Mouse (Mus musculus) cerebellum, adult 18-20 months (tissue): ENCODE measurements at regions not wholly inside any gene's neighbourhood (a gene's known extent, or its start where the extent isn't known, plus 50 kb on each side); places are given as distances from the start of the nearest gene placed in this dataset.
A peak's percentile ranks its signal among the peaks of the same experiment; 100 is the strongest.

ENCODE experiments used
- DNase-seq, 2 experiments: peaks; one replicate each; pipeline ENCODE4 v3.0.0; 2021

- DNase-seq = peak; percentile 84 to 94
These were observed 280.9 kb upstream of the Gm9972 start for GRCm38 (mm10) chr11:42754481-42755272.

GRCm38 (mm10) chr11:42755415-42755814 is 280.1 kb upstream of the Gm9972 start:
- peak; percentile 94 for DNase-seq

- DNase-seq = no peak
These were observed 270.3 kb upstream of the Gm9972 start for GRCm38 (mm10) chr11:42765213-42765612.

DNA sequence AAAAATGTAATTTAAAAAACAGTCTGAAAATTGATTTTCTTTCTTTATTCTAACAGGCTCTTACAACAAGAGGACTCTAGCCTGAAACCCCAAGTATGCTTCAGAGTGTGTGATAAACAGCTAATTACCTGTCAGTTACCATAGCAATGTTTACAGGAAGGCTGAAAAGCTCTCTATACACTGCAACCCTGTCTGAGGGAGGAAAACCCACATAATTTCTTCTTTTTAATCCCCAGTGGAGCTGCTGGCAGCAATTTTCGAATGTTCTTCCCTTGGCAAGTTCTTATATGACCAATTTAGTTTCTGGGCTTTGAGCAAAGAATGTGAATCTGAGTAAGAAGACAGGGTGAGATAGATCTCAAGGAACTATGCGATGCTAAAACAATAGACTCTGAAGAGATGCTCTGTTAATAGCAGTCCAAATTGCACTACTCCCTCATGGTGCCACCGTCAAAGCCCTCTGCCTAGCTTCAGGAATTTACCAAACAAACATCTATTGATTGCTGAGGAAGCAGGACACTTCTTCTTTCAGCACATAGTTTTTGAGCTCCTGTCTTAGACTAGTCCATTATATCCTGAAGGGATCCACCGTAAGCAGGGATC is 260.4 kb upstream of the Gm9972 start:
- DNase-seq = no peak

DNA sequence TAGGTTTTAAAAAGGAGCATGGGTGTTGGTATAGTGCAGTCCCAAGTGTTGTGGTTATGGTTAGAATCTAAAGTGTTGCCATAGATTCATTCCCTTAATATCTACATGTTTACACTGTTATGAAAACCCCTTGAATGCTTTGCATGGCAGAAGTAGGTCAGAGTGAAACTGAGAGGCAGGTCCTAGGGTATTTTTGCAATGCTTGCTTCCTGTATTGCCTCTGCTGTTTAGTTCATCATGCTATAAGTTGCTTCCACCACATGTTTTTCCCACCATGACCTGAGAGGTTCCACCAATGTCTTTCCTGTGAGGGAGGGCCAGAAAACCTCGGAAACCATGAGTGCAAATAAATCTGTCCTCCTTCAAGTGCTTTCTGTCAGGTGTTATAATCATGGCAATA is 224.1 kb upstream of the Gm9972 start:
- DNase-seq = no peak

GRCm38 (mm10) chr11:42815753-42816152 is 219.8 kb upstream of the Gm9972 start:
- DNase-seq = no peak

GRCm38 (mm10) chr11:42822835-42823234 is 212.7 kb upstream of the Gm9972 start:
- no peak for DNase-seq

DNA sequence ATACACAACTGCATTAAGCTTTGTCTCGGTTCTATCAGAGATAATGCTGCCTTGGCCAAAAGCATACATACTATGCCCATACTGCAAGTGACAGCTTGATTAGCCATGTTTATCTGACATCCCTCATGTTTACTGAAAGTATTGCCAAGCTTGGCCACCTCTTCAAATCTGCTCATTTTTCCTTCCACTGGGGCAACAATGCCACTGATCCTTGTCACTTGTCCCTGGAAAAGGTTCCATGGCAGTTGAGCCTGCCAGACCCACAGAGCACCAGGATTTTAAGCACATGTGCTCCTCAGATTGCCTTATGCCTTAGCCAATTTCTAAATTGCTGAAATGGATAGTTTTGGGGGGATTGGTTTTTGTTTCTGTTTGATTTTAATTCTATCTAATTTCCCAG is 189.8 kb upstream of the Gm9972 start:
- DNase-seq = peak; percentile 46 to 61

- no peak for DNase-seq
These were observed 181.1 kb upstream of the Gm9972 start for GRCm38 (mm10) chr11:42854411-42854810.

DNA sequence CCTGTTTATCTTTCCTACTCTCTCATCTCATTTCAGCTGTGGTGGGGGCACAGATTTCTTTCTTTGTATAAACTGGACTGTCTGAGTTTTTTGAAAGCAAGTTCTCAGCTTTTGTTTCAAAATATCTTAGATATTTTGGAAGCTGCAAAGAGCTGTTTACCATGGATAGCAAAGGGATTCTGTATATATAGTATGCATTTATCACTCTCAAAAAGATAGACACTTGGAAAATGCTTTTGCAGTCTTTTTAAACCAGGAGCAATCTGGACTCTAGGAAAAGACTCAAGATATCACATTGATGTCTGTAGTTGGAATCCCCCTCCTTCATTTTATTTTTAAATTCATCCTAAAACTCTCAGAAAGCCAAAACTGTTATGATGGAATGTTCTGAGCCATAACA is 177.9 kb upstream of the Gm9972 start:
- DNase-seq = no peak

GRCm38 (mm10) chr11:42874056-42874455 is 161.5 kb upstream of the Gm9972 start:
- no peak for DNase-seq

- DNase-seq = no peak
These were observed 135.5 kb upstream of the Gm9972 start for GRCm38 (mm10) chr11:42900024-42900423.

DNA sequence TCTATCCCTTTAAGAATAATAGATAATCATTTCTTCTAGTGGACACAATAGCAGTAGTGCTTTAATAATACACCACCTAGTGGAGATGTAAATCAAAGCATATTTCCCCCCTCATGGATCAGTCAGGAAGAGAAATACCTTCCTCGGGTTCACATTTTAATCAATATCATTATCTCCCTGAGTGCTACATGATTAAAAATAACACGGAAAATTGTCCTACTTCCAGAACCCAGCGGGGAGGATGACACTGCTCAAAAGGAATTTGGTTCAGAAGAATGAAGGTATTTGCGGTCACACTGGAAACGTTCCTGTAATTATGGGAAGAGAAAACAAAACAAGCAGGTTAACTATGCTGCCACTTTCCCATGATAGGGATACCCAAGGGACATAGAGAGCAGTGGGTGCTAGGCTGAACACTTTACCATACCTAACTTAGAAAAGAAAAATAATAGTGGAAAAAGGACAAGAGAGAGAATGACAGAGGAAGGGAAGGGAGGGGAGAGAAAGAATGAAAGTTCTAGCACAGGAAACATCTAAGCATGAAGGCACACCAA is 132.0 kb upstream of the Gm9972 start:
- peak; percentile 77 to 78 for DNase-seq

- no peak for DNase-seq
These were observed 130.0 kb upstream of the Gm9972 start for GRCm38 (mm10) chr11:42905561-42905960.

DNA sequence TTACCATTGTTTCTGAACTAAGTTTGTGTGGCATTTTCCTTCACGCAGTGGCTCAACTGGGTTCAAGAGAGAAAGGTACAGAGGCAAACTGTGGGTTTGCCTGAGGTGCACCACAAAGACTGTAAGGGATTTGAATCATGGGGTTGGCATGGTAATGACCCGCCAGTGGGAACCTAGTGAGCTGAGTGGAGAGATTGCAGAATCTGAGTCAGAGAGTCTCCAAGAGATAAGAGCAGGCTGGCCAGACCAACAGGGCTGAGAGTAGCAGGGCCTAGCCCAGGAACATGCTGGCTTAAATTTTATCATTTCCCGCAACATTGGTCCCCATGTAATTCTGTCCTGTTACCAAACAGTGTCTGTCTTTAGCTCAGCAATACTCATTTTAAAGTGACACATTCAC is 129.5 kb upstream of the Gm9972 start:
- no peak for DNase-seq

- DNase-seq = peak; percentile 70 to 72
These were observed 118.9 kb upstream of the Gm9972 start for GRCm38 (mm10) chr11:42916421-42917181.

- no peak for DNase-seq
These were observed 116.3 kb upstream of the Gm9972 start for GRCm38 (mm10) chr11:42919221-42919620.

DNA sequence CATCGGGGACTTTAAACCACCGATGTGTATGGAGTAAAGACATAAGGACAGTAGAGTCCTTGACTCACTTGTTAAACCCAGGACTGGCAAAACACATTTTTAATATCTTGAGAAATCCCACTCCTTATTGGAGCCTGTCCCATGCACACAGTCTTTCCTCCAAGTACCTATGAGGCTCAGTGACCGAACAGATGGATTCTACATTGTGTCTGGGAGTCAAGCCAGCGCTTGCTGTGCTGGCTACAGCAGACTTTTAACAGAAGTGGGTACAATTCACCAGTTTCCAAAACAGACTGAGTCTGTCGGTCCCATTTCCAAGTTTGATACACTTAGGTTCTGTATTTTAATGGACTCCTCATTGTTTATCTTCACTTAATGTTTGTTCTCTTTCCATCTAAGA is 108.4 kb upstream of the Gm9972 start:
- DNase-seq = peak; percentile 92 to 94

DNA sequence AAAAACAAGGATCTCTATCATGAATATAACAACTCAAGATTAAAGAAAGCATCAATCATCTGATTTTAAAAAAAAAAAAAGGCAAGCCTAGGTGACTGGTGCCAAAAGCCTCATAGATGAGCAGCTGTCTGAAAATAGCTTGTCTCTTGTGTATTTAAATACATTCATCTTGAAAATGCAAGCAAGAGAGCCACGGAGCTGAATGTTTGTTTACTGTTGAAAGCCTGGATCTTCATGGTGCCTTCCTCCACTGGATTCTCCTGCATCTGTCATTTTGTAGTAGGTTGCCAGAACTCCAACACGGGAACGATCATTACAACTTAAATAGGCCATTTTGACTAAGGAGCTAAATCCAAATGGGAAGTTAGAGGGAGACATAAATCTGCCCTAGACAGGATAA is 106.6 kb upstream of the Gm9972 start:
- DNase-seq = peak; percentile 28 to 37

DNA sequence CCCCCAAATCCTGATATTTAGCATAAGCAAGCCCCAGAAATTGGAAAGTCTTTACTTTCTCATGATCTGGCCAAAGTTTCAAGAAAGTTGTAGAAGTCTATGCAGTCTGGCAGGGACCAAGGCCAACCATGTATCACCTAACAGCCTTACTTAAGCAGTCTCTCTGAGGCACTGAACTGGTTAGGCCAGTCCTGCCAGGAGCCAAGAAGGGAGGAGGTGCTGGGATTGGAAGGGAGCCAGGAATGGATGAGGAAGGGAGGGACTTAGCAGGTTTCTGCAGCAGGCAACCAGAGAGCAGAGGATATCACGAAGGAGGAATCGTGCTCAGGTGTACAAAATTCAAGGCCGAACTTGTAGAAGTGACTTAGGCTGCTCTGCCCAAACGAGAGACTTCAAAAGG is 96.3 kb upstream of the Gm9972 start:
- peak in 1 of 2 experiments; percentile 29 for DNase-seq

GRCm38 (mm10) chr11:42941561-42941960 is 94.0 kb upstream of the Gm9972 start:
- no peak for DNase-seq

- DNase-seq = peak; percentile 29 to 47
These were observed 93.3 kb upstream of the Gm9972 start for GRCm38 (mm10) chr11:42942284-42942683.

DNA sequence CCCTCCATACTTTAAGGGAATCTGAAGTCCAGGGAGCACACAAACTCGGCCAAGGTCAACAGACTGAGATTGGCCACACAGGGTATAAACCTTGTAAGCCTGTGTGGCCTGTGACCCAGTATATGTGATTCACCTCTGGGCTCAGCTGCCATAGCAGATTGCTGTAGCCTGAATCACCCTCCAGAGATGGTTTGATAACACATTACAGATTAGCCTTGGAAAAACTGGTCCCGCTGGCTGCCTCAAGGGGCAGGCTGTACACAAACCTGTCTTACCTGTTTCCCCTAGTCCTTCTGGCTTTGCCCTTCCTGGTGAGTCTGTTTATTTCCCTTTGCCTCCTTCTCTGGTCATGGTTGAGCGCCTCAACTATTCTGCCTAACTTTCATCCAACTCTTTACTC is 91.0 kb upstream of the Gm9972 start:
- DNase-seq = no peak

DNA sequence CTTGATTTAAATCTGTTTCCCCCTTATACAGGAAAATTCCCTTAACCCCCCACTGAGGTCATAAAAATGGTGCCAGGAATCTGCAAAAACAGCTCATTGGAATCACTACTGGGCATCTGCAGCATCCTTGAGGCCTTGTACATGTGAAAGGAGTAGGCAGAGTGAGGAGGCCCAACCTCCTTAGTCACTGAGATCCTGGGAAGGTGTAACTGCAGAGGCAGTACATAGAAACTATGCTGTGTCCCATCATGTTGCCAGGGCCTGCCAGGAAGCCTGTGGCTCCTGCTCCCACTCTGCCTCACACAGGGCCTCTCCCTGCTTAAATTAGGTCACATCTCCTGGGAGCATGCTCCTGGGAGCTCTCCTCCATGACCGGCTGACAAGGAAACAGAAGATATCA is 85.7 kb upstream of the Gm9972 start:
- DNase-seq = no peak
